Mouse (Mus musculus): ENCODE measurements around the gene Tcl1b5.
"Not testable (repeated sequence)": the region's sequence is repeated elsewhere in the genome, so short reads cannot be mapped to it uniquely, and the experiment has no call there.

Gene Tcl1b5

DNA sequence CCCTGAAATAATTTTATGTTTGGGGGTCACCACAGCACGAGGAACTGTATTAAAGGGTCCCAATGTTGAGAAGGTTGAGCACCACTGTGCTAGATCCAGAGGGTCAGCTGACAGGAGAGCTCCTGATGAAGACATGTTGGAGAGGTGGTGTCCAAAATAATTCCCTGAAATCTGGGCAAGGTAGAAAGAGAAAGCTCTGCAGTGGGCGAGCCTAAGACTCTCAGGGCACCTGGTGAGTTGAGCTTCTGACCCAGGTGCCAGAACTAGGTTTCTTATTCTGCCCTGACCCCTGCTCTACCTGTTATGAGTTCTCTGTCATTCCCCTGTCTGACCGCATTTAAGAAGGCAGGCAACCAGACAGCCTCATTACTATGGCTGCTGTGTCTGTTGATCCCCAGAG lies at the start of gene Tcl1b5:
Tcl1b5 (plus strand) TSS at position 301 of the 400 bp plus-strand sequence.
- not testable (repeated sequence) for DNase-seq (ENCODE audit: low read depth)

DNA sequence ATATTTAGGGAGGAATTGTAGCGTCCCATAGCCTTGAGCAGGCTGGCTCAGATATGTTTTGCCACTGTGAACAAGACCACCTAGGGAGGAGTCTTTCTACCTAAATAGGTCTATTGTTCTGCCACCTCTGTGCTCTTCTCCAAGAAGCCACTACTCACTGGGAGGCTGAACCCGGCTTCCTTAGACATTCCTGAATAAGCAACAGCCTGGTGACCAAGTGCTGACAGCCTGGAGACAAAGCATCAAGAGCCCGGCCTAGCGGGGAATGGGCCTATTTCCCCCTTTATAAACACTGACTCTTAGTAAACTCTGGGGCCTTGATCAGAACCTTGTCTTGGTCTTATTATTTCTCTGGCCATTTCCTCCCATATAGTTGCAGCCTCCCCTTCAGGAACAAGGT lies 49.6 kb upstream of the Tcl1b5 start:
- DNase-seq (ENCODE audit: low read depth), result no peak

DNA sequence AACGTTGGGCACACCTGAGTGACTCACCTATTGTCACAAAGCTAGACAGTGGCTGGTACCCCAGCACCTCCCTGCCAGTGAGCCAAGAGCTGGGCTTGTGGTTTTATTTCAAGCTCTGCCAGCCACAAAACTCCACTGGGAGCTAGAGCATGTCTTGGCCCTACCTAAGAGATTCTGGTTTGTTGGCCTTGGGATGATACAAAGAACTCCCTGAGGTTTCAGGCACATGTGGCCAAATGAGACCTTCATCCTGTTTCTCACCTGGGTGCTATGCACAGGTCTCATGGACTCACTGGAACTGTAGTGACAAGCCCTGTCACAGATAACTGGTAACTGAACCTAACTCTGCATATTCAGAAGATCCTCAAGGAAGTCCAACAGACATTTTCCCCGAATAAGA lies 48.5 kb upstream of the Tcl1b5 start:
- no peak for DNase-seq (ENCODE audit: low read depth)

DNA sequence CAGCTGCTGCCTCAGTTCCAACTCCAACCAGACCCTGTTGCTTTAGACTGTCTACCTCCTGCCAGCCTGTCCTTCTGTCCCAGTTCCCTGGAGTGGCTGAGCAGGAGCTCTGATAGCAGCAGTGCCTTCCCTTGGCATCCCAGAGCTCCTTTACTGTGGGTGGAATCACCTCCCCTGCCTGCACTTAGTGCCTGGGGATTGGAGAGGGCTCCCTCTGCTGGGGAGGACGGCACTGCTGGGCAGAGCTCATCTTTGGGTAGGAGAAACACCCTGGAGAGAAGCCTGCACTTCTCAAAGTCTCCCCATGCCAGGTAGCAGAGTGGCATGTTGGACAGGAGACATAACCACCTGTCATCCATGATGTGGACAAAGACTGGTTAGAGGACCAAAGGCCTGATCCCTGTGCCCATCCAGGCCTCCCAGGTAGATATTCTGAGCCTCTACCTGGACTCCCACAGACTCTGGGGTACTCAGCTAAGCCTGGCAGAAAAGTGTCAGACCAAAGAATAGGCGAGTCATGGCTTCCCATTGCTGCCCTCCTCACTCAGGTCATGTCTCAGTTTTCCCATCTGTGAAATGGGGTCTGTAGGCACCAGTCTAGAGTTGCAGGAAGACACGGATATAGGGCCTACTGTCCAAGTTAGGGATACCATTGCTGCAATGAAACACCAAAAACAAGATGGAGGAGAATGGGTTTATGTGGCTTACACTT lies 46.5 kb upstream of the Tcl1b5 start:
- DNase-seq (ENCODE audit: low read depth), result not testable (repeated sequence)

DNA sequence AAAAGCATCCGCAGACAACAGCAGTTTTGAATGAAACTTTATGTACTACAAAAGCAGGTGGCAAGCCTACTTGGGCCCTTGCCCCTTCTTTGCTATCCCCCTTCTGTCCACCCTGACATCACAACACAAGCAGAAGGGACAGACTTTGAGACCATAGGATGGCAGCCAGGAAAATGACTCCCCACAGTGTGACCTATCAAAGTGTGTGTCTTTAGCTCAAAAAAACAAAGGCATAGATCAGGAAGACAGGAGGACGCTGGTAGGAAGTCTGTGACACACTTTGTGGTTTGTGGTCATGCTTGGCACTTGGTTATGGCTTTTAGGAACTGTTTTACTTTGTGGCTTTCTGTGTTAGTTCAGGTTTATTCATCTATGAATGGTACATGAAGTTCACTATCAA lies 42.0 kb upstream of the Tcl1b5 start:
- DNase-seq (ENCODE audit: low read depth), result not testable (repeated sequence)

DNA sequence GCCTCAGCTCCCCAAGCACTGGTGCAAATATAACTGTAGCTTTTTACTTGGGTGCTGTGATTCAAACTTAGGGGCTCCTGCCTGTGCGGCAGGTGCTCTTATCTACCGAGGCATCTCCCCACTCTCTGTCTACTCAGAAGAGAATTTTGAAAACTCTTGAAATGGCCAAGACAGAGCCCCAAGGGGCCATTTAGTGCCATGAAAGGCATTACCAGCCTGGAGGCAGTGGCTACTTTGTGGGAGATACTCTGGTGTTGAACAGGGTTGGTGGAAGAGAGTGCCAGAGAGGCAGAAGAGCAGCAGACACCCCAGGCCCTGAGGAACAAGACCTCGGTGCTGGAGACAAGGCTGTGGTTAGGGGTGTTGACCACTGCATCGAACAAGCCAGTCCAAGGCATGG lies 41.3 kb upstream of the Tcl1b5 start:
- DNase-seq (ENCODE audit: low read depth), result not testable (repeated sequence)

DNA sequence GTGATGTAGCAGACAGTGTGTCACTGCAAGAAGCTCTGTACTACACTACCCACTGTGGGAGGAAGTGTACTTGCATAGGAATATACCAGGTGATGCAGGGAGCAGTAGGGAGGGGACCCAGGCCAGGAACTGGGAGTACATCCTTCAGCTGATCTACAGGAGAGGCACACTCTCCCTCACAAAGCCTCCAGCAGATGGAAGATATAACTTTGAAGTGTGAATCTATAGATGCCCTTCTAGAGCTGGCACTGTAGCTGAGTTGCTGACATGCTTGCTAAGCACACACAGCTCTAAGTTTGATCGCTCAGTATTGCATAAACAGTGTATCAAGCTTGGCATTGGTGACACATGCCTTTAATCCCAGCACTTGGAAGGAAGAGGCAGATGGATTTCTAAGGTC lies 38.4 kb upstream of the Tcl1b5 start:
- DNase-seq (ENCODE audit: low read depth), result not testable (repeated sequence)

DNA sequence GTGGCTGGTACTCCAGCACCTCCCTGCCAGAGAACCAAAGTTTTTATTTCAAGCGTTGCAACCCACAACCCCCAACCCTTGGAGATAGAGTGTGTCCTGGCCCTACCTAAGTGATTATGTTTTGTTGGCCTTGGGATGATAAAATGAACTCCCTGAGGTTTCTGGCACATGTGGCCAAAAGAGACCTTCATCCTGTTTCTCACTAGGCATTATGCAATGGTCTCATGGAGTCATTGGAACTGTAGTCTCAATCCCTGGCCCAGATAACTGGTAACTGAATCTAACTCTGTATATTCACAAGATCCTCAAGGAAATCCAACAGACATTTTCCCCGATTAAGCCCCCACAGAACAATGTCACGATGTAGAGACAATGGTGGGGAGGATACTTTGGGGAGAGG lies 33.0 kb upstream of the Tcl1b5 start:
- no peak for DNase-seq (ENCODE audit: low read depth)

DNA sequence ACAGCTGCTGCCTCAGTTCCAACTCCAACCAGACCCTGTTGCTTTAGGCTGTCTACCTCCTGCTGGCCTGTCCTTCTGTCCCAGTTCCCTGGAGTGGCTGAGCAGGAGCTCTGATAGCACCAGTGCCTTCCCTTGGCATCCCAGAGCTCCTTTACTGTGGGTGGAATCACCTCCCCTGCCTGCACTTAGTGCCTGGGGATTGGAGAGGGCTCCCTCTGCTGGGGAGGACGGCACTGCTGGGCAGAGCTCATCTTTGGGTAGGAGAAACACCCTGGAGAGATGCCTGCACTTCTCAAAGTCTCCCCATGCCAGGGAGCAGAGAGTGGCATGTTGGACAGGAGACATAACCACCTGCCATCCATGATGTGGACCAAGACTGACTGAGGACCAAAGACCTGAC lies 31.2 kb upstream of the Tcl1b5 start:
- not testable (repeated sequence) for DNase-seq (ENCODE audit: low read depth)

DNA sequence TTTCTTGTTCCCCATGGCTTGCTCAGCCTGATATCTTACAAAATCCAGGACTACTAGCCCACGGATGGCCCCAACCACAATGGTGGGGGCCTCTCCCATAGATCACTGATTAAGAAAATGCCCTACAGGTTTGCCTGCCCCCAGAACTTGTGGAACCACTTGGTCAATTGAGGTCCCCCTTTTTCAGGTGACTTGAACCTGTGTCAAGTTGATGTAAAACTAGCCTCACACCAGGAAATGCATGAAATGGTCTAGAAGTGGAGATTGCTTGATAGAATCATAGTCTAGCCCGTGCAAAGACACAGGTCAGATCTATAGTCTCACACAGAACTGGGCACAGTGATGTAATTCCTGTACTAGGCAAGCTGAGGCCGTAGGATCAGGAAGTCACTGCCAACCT lies 30.4 kb upstream of the Tcl1b5 start, which contains the start of gene Tcl1b2:
Tcl1b2 (plus strand) TSS at position 301 of the 400 bp plus-strand sequence.
- no peak for DNase-seq (ENCODE audit: low read depth)

DNA sequence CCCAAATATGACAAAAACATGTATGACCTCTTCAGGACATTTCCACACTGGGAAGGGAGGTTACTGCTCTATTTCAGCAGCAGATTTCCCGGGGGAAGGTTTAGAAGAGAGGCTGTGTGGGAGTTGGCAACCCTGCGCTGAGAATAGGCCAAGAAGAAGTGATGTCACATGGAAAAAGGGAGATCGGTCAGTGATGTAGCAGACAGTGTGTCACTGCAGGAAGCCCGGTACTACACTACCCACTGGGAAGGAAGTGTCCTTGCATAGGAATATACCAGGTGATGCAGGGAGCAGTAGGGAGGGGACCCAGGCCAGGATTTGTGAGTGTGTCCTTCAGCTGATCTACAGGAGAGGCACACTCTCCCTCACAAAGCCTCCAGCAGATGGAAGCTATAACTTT lies 20.9 kb upstream of the Tcl1b5 start:
- DNase-seq (ENCODE audit: low read depth), result not testable (repeated sequence)

DNA sequence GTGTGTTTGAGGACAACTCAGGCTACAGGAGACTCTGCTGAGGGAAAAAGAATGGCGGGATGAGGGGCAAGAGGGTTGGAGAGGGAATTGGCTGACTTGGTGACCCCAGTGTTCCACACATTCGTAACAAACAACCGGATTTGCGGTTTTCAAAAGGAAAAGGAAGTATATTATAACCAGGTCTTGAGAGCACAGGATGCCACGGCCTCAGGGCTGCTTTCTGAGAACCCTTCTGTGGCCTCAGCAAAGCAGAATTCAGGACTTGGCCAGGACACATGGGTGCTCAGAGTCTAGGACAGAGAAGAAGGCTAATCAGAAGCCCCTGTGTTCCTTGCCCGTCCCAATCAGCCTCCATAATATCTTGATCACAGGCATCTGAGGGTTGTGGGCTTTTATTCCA lies 17.3 kb upstream of the Tcl1b5 start:
- no peak for DNase-seq (ENCODE audit: low read depth)

DNA sequence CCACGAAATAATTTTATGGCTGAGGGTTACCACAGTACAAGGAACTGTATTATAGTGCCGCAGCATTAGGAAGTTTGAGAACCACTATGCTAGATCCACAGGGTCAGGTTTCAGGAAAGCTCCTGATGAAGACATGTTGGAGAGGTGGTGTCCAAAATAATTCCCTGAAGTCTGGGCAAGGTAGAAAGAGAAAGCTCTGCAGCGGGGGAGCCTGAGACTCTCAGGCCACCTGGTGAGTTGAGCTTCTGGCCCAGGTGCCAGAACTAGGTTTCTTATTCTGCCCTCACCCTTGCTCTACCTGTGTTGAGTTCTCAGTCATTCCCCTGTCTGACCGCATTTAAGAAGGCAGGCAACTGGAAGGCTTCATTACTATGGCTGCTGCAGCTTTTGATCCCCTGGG lies 16.8 kb upstream of the Tcl1b5 start, which contains the start of gene Tcl1b1:
Tcl1b1 (plus strand) TSS at position 301 of the 400 bp plus-strand sequence.
- DNase-seq (ENCODE audit: low read depth), result no peak

DNA sequence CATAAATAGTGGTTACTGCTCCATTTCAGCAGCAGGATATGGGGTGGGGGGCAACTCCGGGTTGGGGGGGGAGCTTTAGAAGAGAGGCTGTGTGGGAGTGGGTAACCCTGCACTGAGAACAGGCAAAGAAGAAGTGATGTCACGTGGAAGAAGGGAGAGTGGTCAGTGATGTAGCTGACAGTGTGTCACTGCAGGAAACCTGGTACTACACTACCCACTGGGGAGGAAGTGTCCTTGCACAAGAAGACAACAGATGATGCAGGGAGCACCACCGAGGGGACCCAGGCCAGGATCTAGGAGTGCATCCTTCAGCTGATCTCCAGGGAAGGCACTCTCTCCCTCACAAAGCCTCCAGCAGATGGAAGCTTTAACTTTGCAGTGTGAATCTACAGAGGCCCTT lies 9.4 kb upstream of the Tcl1b5 start:
- no peak for DNase-seq (ENCODE audit: low read depth)

DNA sequence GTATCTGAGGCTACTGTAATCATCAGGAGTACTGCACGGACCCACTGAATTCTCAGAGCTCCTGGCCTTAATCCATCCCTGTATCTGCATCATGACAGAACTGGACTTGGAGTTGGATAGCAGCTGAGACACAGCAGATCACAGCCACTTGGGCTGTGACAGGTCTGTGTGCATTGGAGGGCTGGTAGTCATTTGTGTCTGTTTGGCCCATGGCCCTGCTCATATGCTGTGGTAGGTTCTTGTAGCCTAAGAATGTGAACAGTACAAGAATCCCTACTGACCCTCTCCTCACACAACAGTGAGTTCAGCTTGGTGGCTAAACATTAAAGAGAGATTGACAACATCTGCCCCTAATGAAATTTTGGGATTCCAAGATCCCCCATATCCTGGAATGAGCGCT lies 2.8 kb upstream of the Tcl1b5 start:
- no peak for DNase-seq (ENCODE audit: low read depth)

DNA sequence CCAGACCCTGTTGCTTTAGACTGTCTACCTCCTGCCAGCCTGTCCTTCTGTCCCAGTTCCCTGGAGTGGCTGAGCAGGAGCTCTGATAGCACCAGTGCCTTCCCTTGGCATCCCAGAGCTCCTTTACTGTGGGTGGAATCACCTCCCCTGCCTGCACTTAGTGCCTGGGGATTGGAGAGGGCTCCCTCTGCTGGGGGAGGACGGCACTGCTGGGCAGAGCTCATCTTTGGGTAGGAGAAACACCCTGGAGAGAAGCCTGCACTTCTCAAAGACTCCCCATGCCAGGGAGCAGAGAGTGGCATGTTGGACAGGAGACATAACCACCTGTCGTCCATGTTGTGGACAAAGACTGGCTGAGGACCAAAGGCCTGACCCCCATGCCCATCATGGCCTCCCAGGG lies 1.8 kb upstream of the Tcl1b5 start:
- DNase-seq (ENCODE audit: low read depth), result not testable (repeated sequence)

DNA sequence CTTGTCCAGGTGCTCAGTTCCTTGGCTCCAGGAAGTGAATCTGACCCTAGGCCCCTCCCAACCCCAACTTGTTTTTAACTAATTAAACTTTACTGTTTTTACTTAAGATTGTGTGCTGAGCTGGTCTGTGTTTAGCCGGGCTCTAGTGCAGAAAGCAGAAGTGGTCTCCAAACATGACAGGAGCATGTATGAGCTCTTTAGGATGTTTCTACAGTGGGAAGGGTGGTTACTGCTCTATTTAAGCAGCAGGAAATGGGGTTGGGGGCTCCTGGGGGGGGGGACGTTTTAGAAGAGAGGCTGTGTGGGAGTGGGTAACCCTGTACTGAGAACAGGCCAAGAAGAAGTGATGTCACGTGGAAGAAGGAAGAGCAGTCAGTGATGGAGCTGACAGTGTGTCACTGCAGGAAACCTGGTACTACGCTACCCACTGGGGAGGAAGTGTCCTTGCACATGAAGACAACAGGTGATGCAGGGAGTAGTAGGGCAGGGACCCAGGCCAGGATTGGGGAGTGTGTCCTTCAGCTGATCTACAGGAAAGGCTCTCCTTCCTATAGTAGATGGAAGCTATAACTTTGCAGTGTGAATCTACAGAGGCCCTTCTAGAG lies 5.0 kb downstream of the Tcl1b5 start:
- not testable (repeated sequence) for DNase-seq (ENCODE audit: low read depth)

DNA sequence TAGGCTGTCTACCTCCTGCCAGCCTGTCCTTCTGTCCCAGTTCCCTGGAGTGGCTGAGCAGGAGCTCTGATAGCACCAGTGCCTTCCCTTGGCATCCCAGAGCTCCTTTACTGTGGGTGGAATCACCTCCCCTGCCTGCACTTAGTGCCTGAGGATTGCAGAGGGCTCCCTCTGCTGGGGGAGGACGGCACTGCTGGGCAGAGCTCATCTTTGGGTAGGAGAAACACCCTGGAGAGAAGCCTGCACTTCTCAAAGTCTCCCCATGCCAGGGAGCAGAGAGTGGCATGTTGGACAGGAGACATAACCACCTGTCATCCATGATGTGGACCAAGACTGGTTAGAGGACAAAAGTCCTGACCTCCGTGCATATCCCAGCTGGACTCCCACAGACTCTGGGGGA lies 12.8 kb downstream of the Tcl1b5 start:
- not testable (repeated sequence) for DNase-seq (ENCODE audit: low read depth)

DNA sequence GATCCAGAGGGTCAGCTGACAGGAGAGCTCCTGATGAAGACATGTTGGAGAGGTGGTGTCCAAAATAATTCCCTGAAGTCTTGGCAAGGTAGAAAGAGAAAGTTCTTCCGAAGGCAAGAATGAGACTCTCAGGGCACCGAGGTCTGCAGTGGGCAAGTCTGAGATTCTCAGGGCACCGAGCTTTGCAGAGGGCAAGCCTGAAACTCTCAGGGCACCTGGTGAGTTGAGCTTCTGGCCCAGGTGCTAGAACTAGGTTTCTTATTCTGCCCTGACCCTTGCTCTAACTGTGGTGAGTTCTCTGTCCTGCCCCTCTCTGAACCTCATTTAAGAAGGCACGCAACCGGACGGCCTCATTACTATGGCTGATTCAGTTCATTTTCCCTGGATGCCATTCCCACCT lies 14.6 kb downstream of the Tcl1b5 start, which contains the start of gene Tcl1b3:
Tcl1b3 (plus strand) TSS at position 301 of the 400 bp plus-strand sequence.
- not testable (repeated sequence) for DNase-seq (ENCODE audit: low read depth)

DNA sequence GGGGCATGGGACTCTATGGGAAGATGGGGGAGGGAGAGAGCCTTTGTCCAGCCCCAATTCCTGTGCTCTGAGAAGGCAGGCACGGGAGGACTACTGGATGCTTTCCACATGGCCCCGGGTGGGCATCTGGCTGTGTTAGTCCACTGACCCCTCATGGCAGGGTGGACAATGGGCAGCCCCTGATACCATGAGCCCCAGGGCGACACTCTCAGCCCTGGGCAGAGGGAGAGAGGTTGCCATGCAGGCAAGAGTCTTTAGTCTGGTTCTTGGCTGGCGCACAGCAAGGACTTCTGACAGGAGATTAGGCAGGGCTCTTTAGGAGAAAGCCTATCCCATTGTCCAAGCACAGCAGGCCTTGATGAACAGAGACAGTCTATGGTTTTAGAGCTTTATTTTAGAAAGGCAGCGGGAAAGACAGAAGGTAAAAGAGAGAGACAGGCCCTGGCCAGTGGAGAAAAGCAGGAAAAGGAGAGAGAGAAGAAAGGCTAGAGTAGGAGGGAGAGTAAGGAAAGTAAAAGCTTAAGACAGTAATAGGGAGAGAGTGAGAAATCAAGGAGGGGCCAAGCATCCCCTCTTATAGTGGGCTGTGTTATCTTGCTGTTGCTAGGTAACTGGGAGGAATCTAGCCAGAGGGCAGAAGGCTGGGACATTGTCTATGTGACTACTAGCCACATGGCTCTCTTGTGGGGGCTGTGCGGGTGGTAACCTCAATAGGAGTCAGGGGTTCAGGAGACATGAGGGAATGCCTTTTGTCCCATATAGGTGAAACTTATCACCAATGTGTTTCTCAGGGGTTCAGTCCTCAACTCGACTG lies 23.7 kb downstream of the Tcl1b5 start:
- DNase-seq (ENCODE audit: low read depth), result not testable (repeated sequence)

DNA sequence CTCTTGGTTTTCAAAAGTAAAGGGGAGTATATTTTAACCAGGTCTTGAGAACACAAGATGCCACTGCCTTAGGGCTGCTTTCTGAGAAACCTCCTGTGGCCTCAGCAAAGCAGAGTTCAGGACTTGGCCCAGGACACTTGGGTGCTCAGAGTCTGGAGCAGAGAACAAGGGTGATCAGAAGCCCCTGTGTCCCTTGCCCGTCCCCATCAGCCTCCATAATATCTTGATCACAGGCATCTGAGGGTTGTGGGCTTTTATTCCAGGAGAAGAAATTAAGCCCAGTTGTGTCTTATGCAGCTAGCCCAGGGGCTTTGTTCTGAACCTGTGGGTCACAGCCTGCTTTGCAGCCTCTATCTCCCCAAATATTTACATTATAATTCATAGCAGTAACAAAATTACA lies 25.5 kb downstream of the Tcl1b5 start, which contains the start of gene Tcl1b4:
Tcl1b4 (plus strand) TSS at position 301 of the 400 bp plus-strand sequence.
- not testable (repeated sequence) for DNase-seq (ENCODE audit: low read depth)

DNA sequence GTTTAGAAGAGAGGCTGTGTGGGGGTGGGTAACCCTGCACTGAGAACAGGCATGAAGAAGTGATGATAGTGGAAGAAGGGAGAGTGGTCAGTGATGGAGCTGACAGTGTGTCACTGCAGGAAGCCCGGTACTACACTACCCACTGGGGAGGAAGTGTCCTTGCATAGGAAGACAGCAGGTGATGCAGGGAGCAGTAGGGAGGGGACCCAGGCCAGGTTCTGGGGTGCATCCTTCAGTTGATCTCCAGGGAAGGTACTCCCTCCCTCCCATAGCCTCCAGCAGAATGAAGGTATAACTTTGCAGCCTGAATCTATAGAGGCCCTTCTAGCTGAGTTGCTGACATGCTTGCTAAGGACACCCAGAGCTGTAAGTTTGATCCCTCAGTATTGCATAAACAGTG lies 30.9 kb downstream of the Tcl1b5 start:
- no peak for DNase-seq (ENCODE audit: low read depth)

DNA sequence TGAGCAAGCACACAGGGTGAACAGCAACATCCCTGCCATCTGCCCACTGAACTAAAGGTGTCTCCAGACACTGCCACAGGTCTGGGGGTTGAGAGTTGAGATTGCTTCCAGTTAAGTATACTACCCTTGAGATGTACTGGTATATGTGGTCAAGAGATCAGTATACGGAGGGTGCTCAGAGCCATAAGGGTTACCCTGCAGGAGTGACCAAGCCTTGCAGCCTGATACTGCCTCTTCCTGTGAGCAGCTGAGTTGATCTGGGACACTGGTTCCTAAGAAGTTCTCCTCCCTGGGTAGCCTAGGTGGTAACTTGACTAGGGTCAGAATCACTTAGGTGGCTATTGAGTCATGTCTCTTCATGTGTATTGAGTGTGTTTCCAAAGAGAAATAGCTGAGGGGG lies 32.3 kb downstream of the Tcl1b5 start:
- no peak for DNase-seq (ENCODE audit: low read depth)

Data from c-Kit-positive CD71-positive TER-119-negative erythroid progenitor cells, embryonic 14.5 days (primary cell).